Mouse (Mus musculus) CH12.LX (cell line): ENCODE data around the gene Hipk1.

ENCODE experiments used
- BHLHE40 ChIP-seq: IDR thresholded peaks from 2 replicates; pipeline ENCODE4 v1.6.1; 2011; ENCODE audit warnings: mild to moderate bottlenecking, low read depth, low read length, improper control_type of control experiment
- CTCF ChIP-seq, 2 experiments: IDR thresholded peaks in 1 of 2; conservative IDR thresholded peaks in 1 of 2; 2 replicates each; pipeline ENCODE4 v1.5.1; 2011 to 2012; ENCODE audit warnings: low read depth in 2 of 2, low read length in 2 of 2, improper control_type of control experiment in 1 of 2, inconsistent platforms in 1 of 2, mild to moderate bottlenecking in 1 of 2, moderate library complexity in 1 of 2
- EP300 ChIP-seq: IDR thresholded peaks from 2 replicates; pipeline ENCODE4 v1.6.1; 2011; ENCODE audit warnings: low read length, improper control_type of control experiment
- MAFK ChIP-seq: IDR thresholded peaks from 2 replicates; pipeline ENCODE4 v1.6.1; 2011; ENCODE audit warnings: low read length, improper control_type of control experiment; ENCODE audit not compliant: insufficient replicate concordance
- POLR2A ChIP-seq: IDR thresholded peaks from 2 replicates; pipeline ENCODE4 v1.6.1; 2011; ENCODE audit warnings: low read depth, mild to moderate bottlenecking, improper control_type of control experiment, low read length
- TBP ChIP-seq: conservative IDR thresholded peaks from 2 replicates; pipeline ENCODE4 v1.6.1; 2011; ENCODE audit warnings: low read depth, low read length, improper control_type of control experiment
- USF1 ChIP-seq: IDR thresholded peaks from 2 replicates; pipeline ENCODE4 v1.6.1; 2014; ENCODE audit warnings: low read depth, mild to moderate bottlenecking, inconsistent platforms, low read length, improper control_type of control experiment
- ZC3H11A ChIP-seq: IDR thresholded peaks from 2 replicates; pipeline ENCODE4 v1.6.1; 2012; ENCODE audit warnings: low read depth, mild to moderate bottlenecking, inconsistent platforms, low read length, improper control_type of control experiment

DNA sequence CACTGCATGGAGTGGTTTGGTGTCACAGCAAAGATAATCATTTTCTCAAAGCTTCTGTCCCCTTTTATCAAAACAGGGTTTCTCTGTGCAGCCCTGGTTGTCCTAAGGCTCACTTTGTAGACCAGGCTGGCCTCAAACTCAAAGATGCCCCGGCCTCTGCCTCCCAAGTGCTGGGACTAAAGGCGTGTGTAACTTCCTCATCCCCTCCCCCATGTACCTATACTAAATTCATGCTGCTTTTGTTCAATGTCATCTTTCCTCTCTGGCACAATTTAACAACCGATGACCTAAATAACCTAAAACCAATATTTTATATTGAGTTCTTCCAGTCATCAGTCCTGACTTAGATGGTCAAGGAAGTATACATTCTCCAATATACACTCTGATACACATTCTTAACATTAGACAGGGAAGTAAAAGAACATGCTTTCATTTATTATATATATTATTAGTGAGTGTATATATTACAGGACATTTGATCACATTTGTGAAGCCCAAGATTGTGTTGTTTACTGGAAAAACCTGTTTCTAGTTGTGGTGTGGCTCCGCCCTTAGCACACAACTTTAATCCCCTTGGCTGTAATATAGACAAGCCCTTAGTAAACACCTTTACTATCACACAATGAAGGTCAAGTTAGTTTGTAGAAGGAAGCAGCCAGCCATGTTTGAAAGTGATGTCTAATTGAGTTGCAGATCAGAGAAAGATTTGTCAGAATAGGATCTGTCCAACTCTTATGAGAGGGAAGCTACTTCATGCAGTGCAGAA is 8.3 kb downstream of the Hipk1 start:
- TF ChIP-seq TBP (no peak), EP300 (peak; percentile 39), ZC3H11A (no peak), USF1 (no peak), POLR2A (no peak), CTCF (conservative IDR thresholded peaks at IDR 0.05 in 1 of 2, IDR thresholded peaks at IDR 0.05 in 1 of 2; ENCODE audit: low read depth in 2 of 2, low read length in 2 of 2) (no peak), MAFK (no peak), BHLHE40 (0 out of 2 replicates have a peak, but pooled peaks have one; percentile 10)
